Mouse (Mus musculus) ES-Bruce4 (cell line): Measurements from ENCODE around the gene Knop1.

Experiments
- CTCF ChIP-seq: IDR thresholded peaks from one replicate; pipeline ENCODE4 v1.8.1; 2011; ENCODE audit warnings: low read depth, low read length
- EP300 ChIP-seq: IDR thresholded peaks from 2 replicates; pipeline ENCODE4 v1.6.1; 2011; ENCODE audit warnings: low read depth, low read length; ENCODE audit not compliant: insufficient read depth
- POLR2A ChIP-seq: IDR thresholded peaks from one replicate; pipeline ENCODE4 v1.8.1; 2011; ENCODE audit warnings: low read length; ENCODE audit not compliant: insufficient read depth

DNA sequence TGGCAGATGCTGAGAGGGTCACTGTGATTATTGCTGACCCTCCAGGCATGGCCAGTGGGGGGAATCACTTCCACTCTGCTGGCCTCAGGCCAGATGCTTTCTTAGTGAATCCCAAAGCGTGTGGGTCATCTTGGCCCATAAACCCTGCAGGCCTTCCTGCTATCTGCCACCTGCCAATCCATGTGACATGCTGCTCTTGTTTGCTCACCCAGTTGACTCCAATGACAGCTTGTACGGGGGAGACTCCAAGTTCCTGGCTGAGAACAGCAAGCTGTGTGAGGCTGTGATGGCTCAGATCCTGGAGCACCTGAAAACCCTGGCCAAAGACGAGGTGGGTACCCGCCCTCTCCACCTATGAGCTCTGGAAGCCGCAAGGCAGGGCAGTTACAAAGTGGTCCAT lies 18.2 kb downstream of the Knop1 start:
- TF ChIP-seq EP300 (no peak), POLR2A (no peak), CTCF (no peak)
